Mouse (Mus musculus): ENCODE measurements around the gene Tubb2a. TPM values are rescaled to one million over a fixed set of nuclear protein-coding genes. Genes with fewer than 3 reads are reported as not detected.
A peak's percentile ranks its signal among the peaks of the same experiment; 100 is the strongest.

Gene Tubb2a
- total RNA-seq, 1 experiment from 2014 or later, result 29.8 TPM

DNA sequence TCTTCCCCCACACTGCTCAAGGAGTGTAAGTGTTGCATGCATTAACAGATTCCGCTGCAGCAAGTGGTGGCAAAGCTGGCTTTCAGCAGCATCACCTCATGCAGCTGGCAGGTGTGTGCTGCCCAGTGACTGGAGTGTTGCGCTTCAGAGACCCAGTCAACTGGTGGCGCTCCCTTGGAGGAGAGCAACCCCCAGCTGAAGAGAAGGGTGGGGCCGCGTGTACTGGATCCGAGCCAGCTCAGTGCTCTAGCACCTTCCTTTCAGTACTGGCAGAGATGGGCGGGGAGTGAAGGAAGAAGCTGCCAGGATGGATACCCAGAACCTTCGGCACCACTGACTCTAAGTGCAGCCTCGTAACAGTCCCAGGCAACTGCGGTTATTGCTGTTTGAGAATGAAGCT, 15.3 kb downstream of the Tubb2a start:
- no peak for ATAC-seq (replicated peaks; ENCODE audit: insufficient number of reproducible peaks, low FRiP score, low TSS enrichment, poor library complexity, severe bottlenecking)

GRCm38 (mm10) chr13:34060061-34060460, 17.7 kb downstream of the Tubb2a start:
- ATAC-seq (replicated peaks; ENCODE audit: insufficient number of reproducible peaks, low FRiP score, low TSS enrichment, poor library complexity, severe bottlenecking), result no peak

GRCm38 (mm10) chr13:34057252-34057651, 20.6 kb downstream of the Tubb2a start:
- no peak for ATAC-seq (replicated peaks; ENCODE audit: insufficient number of reproducible peaks, low FRiP score, low TSS enrichment, poor library complexity, severe bottlenecking)

GRCm38 (mm10) chr13:34054983-34055382, 22.8 kb downstream of the Tubb2a start:
- no peak for ATAC-seq (replicated peaks; ENCODE audit: insufficient number of reproducible peaks, low FRiP score, low TSS enrichment, poor library complexity, severe bottlenecking)

- no peak for ATAC-seq (replicated peaks; ENCODE audit: insufficient number of reproducible peaks, low FRiP score, low TSS enrichment, poor library complexity, severe bottlenecking)
These were observed 23.4 kb downstream of the Tubb2a start for GRCm38 (mm10) chr13:34054391-34054790.

- ATAC-seq (replicated peaks; ENCODE audit: insufficient number of reproducible peaks, low FRiP score, low TSS enrichment, poor library complexity, severe bottlenecking), result no peak
These were observed 24.0 kb downstream of the Tubb2a start for GRCm38 (mm10) chr13:34053673-34054282.

DNA sequence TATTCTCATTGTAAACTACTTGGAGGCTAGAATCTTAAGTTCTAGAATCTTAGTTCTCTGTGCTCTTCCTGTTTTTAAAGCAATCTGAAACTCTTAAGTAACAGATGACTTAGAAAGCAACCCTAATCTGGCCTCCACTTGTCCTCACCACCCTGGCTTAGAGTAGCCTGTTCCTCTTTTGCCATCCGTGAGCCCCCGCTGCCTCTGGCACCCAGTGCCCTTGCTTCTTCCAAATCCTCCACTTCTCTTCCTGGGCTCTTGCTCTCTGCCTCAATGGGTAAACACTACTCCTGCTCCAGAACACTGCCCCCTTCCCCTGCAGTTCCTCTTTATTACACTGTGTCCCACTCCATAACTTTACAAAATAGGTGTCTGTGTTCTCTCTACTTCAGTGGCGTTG, 26.1 kb downstream of the Tubb2a start:
- ATAC-seq (replicated peaks; ENCODE audit: insufficient number of reproducible peaks, low FRiP score, low TSS enrichment, poor library complexity, severe bottlenecking), result peak; percentile 59

- ATAC-seq (replicated peaks; ENCODE audit: insufficient number of reproducible peaks, low FRiP score, low TSS enrichment, poor library complexity, severe bottlenecking), result peak; percentile 55
These were observed 27.3 kb downstream of the Tubb2a start for GRCm38 (mm10) chr13:34050479-34050878.

GRCm38 (mm10) chr13:34047526-34047925, 30.3 kb downstream of the Tubb2a start:
- ATAC-seq (replicated peaks; ENCODE audit: insufficient number of reproducible peaks, low FRiP score, low TSS enrichment, poor library complexity, severe bottlenecking), result no peak

GRCm38 (mm10) chr13:34046421-34047012, 31.3 kb downstream of the Tubb2a start:
- peak; percentile 71; the same call in 1 of the 2 replicates for ATAC-seq (replicated peaks; ENCODE audit: insufficient number of reproducible peaks, low FRiP score, low TSS enrichment, poor library complexity, severe bottlenecking)

- no peak for ATAC-seq (replicated peaks; ENCODE audit: insufficient number of reproducible peaks, low FRiP score, low TSS enrichment, poor library complexity, severe bottlenecking)
These were observed 32.1 kb downstream of the Tubb2a start for GRCm38 (mm10) chr13:34045511-34046249.

GRCm38 (mm10) chr13:34043716-34044393, 34.0 kb downstream of the Tubb2a start:
- no peak; the same call in 1 of the 2 replicates for ATAC-seq (replicated peaks; ENCODE audit: insufficient number of reproducible peaks, low FRiP score, low TSS enrichment, poor library complexity, severe bottlenecking)

- no peak for ATAC-seq (replicated peaks; ENCODE audit: insufficient number of reproducible peaks, low FRiP score, low TSS enrichment, poor library complexity, severe bottlenecking)
These were observed 37.7 kb downstream of the Tubb2a start for GRCm38 (mm10) chr13:34040091-34040490.

DNA sequence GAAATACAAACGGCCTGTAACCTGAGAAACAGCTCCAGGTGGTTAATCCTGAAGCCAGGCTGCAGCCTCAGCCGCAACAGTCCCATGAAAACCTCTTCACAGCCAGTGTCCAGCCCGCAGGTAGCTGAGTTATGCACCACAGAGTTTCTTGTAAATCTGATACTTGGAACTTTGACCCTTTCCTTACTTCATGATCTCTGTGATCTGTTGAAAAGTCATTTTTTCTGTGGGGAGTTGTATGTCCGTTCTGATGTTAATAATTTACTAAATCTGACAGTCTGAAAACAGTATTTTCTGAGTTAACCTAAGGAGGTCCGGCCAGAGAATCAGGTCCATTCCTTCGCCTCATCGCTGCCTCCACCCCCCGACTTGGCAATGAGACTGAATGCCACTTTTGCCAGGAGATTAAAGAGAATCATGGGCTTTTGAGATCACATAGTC, 38.9 kb downstream of the Tubb2a start:
- ATAC-seq (replicated peaks; ENCODE audit: insufficient number of reproducible peaks, low FRiP score, low TSS enrichment, poor library complexity, severe bottlenecking), result no peak

DNA sequence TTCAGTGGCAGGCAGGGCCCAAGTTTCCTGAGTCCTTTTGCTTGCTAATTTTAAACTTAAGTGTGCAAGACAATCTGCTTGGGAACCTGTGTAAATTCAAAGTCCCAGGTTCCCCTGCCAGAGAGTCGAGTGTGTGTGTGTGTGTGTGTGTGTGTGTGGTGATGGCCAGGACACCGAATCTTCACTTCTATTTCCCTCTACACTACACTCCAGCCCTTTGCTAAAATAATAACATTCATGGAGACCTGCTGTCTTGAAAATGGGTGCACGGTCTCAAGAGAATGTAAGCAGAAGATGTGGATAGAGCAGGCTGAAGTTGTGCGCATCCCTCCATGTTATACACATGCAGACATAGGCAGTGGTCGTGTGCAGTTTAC, 39.8 kb downstream of the Tubb2a start:
- ATAC-seq (replicated peaks; ENCODE audit: insufficient number of reproducible peaks, low FRiP score, low TSS enrichment, poor library complexity, severe bottlenecking), result no peak

DNA sequence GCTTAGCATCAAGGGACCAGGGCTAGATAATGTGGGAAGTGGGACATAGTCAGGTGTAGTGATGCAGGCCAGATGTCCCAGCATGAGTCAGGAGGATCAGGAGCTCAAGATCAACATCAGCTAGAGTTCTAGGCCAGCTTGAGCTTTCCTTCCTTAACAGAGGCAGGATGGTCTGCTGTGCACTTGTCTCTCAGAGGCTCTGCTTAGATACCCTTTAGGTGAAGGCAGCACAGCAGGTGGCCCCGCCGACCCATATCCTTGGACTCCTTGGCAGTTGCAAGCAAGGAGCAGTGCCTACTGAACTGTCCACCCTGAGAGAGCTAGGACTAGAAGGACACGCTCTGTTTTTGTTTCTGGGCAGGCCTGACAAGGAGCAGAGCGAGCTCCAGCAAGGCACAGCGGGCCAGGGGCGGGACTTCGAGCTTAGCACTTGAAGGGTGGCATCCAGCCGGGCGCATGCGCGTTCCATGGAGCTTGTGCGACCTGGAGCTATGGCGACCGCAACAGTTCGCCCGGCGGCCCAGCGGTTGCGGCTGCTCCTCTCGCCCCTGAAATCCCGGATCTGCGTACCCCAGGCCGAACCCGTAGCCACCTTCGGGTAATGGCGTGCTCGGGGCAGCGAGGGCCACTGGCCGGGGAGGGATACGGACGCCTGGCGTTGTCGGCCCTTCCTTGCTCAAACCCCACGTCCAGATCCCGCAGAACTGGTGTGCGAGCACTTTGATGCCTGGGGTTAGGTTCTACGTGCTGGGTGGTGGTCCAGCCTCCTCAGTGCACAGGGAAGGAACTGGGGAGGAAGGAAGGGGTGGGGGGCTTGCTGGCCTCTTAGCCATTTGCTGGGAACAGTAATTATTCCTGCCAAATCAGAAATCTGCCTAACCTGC, 40.4 kb downstream of the Tubb2a start, which contains the start of gene Bphl:
Gene Bphl, plus strand, starts transcription at position 426 of the 884 bp plus-strand sequence.
- peak; percentile 84 for ATAC-seq (replicated peaks; ENCODE audit: insufficient number of reproducible peaks, low FRiP score, low TSS enrichment, poor library complexity, severe bottlenecking)

- no peak for ATAC-seq (replicated peaks; ENCODE audit: insufficient number of reproducible peaks, low FRiP score, low TSS enrichment, poor library complexity, severe bottlenecking)
These were observed 41.1 kb downstream of the Tubb2a start for GRCm38 (mm10) chr13:34036726-34037125.

- ATAC-seq (replicated peaks; ENCODE audit: insufficient number of reproducible peaks, low FRiP score, low TSS enrichment, poor library complexity, severe bottlenecking), result no peak
These were observed 42.4 kb downstream of the Tubb2a start for GRCm38 (mm10) chr13:34035424-34035823.

Data from monocyte, adult 5-6 weeks (primary cell).